Mouse (Mus musculus) gastrocnemius, adult 2 months (tissue): ENCODE results near the gene Sdhd. TPM values are rescaled to one million over a fixed set of nuclear protein-coding genes. Genes with fewer than 3 reads are reported as not detected.

Experiments
- DNase-seq: peaks from one replicate; pipeline ENCODE4 v3.0.0; 2022
- H3K27ac ChIP-seq: fragments of 200-600 bp; 2 replicates; pipeline ENCODE4 v1.8.1; 2022; ENCODE audit warnings: mild to moderate bottlenecking
- H3K4me3 ChIP-seq: fragments of 200-600 bp; 2 replicates; pipeline ENCODE4 v1.8.1; 2022; ENCODE audit warnings: mild to moderate bottlenecking, moderate library complexity
- CTCF ChIP-seq: fragments of 200-600 bp; IDR thresholded peaks from 2 replicates; pipeline ENCODE4 v1.8.1; 2022; ENCODE audit warnings: antibody characterized with exemption, mild to moderate bottlenecking, moderate library complexity
- intact Hi-C: fragments of 180-260 bp; cut with DNase I; formaldehyde crosslinking; loops from one replicate; pipeline ENCODE4 v1.15.1; 2025
- total RNA-seq, 2 experiments: library from RNA; stranded (reverse); gene quantifications; 2 replicates each; pipeline ENCODE4 v1.2.3; 2021

The Sdhd gene
- total RNA-seq, 2 experiments from 2014 or later, result 269 to 419 TPM

- TF ChIP-seq CTCF, result no peak
- no peak overlapping the region for H3K27ac ChIP-seq
- intact Hi-C loops, result no loop called here
- no peak for DNase-seq
- no peak overlapping the region for H3K4me3 ChIP-seq
These were observed 55.6 kb downstream of the Sdhd start for GRCm38 (mm10) chr9:50547859-50548478.

Other genes starting within 250 kb of the Sdhd start
- gene Plet1, start 109.3 kb downstream of the Sdhd start, total RNA-seq, result under 1 TPM in 1 of 2 experiments, not detected in 1; 0.36 TPM
- 10 to 100 TPM; 10.4 to 11.9 TPM for gene Pts, start 75.1 kb downstream of the Sdhd start, total RNA-seq
- gene Il18, start 49.0 kb downstream of the Sdhd start, total RNA-seq, result 1 to 10 TPM in 1 of 2 experiments, under 1 TPM in 1; 0.87 to 1.0 TPM
- under 1 TPM; 0.26 to 0.45 TPM for gene Bco2, start 48.6 kb downstream of the Sdhd start, total RNA-seq
- gene Tex12, start 42.5 kb downstream of the Sdhd start, total RNA-seq, result not detected
- gene Timm8b, start 98 bp upstream of the Sdhd start, total RNA-seq, result 100 to 1,000 TPM; 211 to 231 TPM
- under 1 TPM; 0.53 to 0.61 TPM for gene Pih1d2, start 13.5 kb upstream of the Sdhd start, total RNA-seq
- gene Nkapd1, start 13.7 kb upstream of the Sdhd start, total RNA-seq, result 10 to 100 TPM; 11.1 to 11.7 TPM
- 100 to 1,000 TPM; 170 to 247 TPM for gene Dlat, start 56.0 kb upstream of the Sdhd start, total RNA-seq
- 1 to 10 TPM; 2.6 to 4.7 TPM for gene Dixdc1, start 135.7 kb upstream of the Sdhd start, total RNA-seq
- 1 to 10 TPM; 2.4 to 6.5 TPM for gene 2310030G06Rik, start 142.7 kb upstream of the Sdhd start, total RNA-seq
- gene Cryab, start 147.5 kb upstream of the Sdhd start, total RNA-seq, result 1,000 to 10,000 TPM in 1 of 2 experiments, 100 to 1,000 TPM in 1; 885 to 2,545 TPM
- 100 to 1,000 TPM; 123 to 143 TPM for gene Hspb2, start 148.5 kb upstream of the Sdhd start, total RNA-seq
- 1 to 10 TPM; 3.4 to 3.9 TPM for gene Fdxacb1, start 164.4 kb upstream of the Sdhd start, total RNA-seq
- 10 to 100 TPM in 1 of 2 experiments, 1 to 10 TPM in 1; 7.8 to 11.2 TPM for gene Alg9, start 171.2 kb upstream of the Sdhd start, total RNA-seq
- gene 1110032A03Rik, start 171.7 kb upstream of the Sdhd start, total RNA-seq, result 10 to 100 TPM; 10.4 to 11.2 TPM
- gene Ppp2r1b, start 241.5 kb upstream of the Sdhd start, total RNA-seq, result 1 to 10 TPM; 5.9 to 7.6 TPM